Mouse (Mus musculus): ENCODE measurements at regions not wholly inside any gene's neighbourhood (a gene's known extent, or its start where the extent isn't known, plus 50 kb on each side); places are given as distances from the start of the nearest gene placed in this dataset.

DNA sequence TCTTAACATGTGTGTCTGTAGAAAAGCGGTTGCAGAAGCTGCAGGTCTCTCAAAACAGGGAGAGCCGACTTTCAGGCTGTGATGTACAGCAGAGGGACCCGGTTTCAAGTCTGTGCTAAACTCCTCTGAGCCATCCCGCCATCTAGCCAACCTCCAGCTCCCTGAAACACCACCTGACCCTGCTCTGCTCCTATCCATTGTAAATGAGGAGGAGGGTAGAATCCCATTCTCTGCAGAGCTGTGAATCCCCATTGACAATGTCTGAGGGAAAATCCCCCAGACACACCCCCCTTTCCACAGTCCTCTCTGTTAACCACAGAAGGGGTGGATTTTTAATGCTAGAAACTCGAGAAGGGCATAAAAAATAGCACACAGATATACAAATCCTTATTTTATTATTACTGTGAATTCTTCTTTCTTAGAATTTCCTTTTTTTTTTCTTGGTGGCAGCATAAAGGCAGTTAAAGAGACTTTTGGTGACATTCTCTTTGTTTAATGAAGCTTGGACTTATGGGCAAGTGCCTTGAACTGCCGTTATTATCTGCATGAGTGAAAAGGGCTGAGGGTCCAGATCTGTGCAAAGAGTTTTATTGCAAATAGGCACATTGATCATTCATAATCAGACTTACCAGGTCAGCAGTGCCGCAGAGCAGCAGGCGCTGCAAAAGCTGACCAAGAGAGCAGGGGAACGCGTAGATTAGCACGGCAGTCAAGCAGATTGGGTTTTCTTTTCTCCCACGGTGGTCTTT, 111.3 kb upstream of the Paqr3 start:
- DNase-seq, result no peak

GRCm38 (mm10) chr5:97218712-97219111, 107.3 kb upstream of the Paqr3 start:
- no peak for DNase-seq

- DNase-seq, result no peak
Measured at GRCm38 (mm10) chr5:97205606-97206005, 94.2 kb upstream of the Paqr3 start.

GRCm38 (mm10) chr5:97204337-97204736, 92.9 kb upstream of the Paqr3 start:
- no peak for DNase-seq

- no peak for DNase-seq
Measured at GRCm38 (mm10) chr5:97203646-97204045, 92.2 kb upstream of the Paqr3 start.

DNA sequence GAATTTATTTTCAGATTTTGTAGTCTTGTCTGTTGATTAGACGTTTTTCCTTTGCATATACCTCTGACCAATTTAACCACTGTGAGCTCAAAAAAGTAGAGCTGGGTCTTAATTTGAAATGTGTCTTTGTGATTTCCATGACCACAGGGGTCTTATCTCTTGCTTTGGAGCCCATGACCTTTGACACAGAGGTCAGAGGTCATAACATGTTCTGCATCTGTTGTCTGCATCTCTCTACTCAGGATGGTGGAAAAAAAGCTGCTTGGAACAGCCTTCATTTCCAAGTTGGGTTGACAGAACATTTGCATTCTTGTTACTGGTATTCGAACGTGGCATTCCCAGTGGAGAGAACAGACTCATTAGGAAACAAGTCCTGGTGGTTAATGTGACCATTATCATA, 91.2 kb upstream of the Paqr3 start:
- no peak for DNase-seq

GRCm38 (mm10) chr5:97200655-97201054, 89.3 kb upstream of the Paqr3 start:
- DNase-seq, result no peak

GRCm38 (mm10) chr5:97195281-97195660, 83.9 kb upstream of the Paqr3 start:
- no peak for DNase-seq

- DNase-seq, result no peak
Measured at GRCm38 (mm10) chr5:97194656-97195280, 83.4 kb upstream of the Paqr3 start.

DNA sequence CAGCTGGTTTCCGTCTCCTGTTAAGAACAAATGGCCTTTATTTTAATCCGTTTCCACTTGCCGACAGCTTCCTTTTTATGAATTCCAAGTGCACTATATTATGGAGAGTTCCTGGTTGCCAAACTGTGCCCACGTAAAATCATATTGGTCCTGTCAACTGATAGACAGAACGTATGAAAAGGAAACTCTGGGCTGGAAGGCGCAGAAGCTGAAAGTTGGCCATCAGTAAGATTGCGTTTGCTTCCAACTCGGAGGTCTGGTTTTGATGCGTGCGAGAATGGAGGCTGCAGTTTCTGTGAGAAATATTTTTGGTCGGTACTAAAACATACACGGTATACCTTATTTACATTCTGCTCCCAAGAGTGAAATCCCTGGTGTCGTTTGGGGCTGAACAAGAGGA, 81.3 kb upstream of the Paqr3 start:
- no peak for DNase-seq

DNA sequence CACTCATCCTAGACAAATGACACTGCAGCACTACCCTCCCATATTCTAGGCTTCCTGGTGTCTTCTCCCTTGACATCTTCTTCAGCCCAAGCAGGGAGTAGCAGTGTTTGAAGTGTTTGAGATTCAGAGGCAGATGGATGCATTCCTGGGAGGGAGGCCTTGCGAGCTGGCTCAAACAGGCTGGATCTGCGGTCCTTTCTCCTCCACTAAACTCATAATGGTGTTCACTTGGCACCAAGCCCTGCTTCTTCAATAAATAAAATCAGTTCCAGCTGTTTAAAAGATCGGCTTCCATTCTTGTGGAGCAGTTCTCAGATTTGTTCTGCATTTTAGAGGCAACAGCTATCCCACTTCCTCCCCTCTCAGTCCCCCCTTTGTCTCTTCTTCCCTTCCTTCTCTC, 79.3 kb upstream of the Paqr3 start:
- DNase-seq, result no peak

DNA sequence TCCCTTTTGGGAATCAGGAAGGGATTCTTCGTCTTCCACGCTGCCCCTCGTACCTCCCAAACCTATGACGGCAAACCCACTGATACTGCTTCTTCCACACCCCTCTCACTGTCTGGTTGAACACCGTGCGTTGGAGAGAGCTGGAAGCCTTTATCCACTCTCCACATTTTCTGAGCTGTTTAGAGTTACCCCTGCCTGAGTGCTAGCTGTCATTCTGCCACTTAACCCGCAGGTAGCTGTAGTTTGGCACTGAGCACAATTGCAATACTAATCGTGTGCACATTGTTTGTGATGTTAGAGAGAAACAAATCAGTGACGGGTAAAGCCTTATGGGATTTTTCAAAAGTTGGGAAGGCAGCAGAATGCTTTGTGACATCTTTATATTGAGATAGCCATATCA, 73.1 kb upstream of the Paqr3 start:
- no peak for DNase-seq

DNA sequence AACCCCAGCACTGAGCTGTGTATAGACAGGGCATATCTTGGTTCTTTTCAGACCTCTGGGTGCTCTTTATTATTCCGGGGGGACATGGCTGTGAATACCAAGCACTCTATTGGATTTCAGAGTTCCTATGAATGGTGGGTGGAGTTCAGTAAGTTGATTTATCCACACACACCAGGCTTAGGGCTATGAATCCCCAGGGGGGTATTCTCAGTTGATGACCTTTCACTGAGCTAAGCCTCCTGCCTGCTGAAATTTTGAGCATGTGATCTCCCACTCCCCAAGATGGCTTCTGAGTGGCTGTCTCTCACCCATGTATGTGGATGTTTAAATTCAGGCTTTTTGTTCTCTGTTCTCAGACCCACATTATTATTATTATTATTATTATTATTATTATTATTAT, 69.9 kb upstream of the Paqr3 start:
- DNase-seq, result no peak

DNA sequence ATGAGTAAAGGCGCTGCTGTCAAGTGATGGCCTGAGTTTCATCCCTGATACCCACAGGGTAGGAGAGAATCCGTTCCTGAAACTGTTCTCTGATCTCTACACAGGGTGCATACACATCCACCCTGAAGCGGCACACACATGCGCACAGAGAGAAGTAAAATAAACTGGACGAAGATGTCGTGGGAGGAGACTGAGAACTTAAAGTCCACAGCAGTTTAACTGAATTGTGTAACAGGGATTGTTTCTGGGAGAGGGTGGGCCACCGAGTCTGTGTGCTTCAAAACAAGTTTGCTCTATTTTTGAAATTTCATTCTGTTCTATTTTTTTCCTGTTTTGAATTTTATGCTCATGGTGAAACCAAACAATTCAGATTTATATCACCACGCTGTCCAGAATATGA, 63.0 kb upstream of the Paqr3 start:
- no peak for DNase-seq

DNA sequence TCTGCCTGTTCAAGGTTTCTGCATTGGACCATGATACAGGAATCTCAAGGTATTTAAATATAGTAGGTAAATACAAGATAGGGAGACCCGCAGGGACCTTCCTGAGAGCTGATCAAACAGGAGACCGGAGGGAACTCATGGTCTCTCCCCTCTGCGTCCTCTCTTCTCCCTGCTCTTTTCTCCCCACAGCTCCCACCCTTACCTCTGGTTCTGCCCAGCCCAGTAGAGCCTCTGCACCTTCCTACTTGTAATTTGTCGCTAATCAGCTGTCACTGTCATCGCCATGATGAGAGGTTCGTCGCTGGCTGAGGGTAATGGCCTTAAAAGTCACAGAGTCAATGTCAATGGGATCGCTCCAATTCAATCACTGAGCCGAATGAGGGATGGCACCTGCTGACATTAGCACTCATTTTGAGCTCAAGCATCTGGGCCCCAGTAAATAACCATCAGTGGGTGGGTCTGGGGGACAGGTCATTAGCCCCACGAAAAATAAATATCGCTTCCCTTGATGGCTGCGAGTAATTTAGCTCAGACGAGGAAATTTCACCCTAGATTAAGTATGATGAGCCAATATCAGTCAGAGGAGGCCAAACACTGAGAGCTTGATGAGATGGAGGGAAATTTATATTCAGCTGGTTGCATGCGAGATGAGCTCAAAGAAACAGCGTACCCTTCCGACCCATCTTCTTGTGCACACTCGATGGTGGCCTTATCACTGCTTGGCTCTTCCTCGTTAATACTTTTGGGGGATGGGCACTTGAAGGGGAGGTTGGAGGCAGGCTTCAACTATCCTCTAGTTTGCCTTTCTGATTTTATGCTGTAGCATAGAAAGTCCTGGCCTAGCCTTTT, 56.2 kb upstream of the Paqr3 start:
- DNase-seq, result no peak

- DNase-seq, result peak; percentile 56 to 86
Measured at GRCm38 (mm10) chr5:97166128-97166883, 54.9 kb upstream of the Paqr3 start.
